Mouse (Mus musculus) cerebellum, postnatal 36 days (tissue): ENCODE measurements around the gene Uggt1.

Source experiments
- DNase-seq, 2 experiments: peaks; one replicate each; pipeline ENCODE4 v3.0.0; 2021 to 2022; ENCODE audit warnings: mixed read lengths in 2 of 2

Uggt1 gene

DNA sequence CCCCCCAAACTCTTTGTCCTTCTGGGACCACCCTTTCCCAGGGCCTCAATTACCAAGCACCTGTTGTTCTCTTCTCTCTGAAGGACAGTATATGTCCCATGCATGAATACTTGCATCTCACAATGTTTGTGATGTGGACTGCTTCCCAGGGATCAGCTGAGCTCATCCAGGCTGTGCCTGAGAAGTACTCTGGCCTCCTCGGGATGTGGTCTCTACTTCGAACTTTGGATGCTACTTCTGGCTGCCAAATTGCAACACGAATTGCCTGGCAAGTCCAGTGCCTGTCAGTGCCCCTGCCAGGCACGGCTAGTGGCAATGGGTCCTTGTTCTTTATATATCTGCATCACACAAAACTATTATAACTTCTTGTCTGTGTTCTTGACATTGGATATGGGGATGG, 134.5 kb downstream of the Uggt1 start:
- DNase-seq, result no peak

DNA sequence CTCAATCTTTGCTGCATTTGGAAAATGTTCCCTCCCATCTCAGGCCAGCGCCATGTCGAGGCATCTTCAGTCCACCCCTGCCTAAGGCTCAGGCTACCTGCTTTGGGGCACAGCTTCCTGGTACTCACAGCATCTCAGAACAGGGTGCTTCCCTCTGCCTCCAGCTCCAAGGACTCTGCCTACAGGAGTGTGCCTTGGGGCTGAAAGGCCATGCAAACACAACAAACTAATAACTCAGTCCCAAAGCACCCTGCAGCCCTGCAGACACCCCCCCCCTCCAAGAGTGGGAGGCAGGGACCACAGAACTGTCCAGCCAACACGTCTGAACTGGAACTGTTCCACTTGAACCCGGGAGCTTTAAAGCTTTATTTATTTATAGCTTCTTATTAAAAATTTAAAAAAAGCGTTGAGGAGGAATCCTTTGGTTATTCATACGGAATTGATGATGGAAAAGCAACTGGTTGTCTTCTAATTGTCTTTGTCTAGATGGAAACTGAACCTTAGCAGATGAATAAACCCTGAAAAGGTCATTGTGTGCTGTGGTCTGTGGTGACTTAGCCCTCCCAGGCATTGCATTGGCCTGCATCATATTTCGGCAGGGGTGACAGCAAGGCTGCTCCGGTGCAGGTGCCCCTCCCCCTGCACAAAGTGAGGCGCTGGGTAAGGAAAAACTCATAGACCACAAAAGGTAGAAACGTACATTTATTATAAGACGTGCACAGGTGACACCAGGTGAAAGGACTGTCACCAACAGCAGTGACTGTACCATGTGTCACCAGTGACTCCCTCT, 138.4 kb downstream of the Uggt1 start:
- DNase-seq, result no peak

DNA sequence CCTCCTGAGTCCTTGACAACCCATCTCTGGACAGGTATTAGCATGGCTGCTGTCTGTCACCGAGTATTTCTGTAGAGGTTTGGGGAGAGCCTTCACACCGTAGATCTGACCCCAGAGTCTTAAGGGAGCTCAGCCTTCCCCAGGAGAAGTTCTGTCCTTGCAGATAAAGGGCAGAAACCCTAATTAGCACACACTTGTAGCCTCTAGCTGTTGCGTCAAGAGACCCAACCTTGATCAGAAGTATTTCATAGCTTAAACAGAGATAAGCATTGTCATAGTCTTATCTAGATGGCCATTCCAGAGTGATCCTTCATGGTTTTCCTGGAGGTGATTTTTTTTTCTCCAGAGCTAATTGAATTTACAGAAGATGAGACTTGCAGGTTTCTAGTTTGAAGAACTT, 144.1 kb downstream of the Uggt1 start:
- DNase-seq, result no peak

DNA sequence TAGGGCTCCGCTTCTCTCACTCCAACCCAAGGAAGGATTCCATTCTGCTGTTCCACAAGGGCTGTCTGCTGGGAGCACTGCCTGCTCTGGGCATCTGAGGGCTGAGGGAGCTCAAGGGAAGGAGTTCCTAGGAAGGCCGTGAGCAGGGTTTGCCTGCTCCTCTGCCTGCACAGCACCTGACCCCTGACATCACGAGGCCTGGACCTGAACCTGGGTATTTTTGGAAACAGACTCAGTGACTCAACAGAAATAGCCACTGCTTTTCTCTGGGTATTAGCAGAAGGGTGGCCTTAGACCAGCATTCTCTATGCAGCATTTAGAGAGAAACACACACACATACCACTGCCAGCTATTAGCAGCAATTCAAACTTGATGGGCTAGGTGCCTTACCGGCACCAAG, 146.1 kb downstream of the Uggt1 start:
- no peak for DNase-seq

DNA sequence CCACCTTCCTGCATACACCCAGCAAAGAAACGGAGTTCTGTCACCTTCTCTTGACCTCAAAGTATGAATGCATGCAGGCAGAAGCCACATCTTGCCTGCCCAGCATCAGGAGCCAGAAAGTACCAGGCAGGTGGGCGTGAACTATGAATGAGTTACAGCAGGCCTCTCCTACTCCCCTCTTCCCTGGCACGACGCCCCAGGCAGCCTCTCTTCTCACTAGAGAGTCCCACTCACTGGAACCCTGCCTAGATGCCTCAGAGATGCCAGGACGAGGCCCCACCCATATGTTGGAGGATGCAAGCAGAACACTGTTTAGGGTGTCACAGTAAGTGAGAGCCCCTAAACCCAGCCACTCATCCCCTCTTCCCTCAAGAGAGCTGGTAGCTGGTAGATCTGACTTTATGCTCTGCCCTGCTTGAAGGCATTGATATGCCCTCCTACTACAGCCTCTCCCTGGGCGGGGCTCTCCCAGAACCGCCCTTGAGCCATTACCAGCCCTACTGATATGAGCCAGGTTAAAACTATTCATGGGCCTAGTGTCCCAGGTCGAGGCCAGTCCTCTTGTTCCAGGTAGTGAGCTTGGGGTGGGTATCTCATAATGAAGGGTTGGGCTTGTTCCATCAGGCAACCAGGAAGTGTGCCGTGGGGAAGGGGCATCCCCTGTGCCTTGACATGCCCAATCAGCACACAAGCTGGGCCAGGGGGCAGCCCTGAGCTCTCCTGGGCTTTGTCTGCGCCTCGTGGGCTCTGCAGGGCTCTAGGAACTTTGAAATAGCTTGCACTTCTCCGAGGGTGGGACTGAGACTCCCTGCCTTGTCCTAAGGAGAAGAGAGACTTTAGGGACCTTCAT, 148.9 kb downstream of the Uggt1 start:
- peak in 1 of 2 experiments; percentile 51 for DNase-seq

DNA sequence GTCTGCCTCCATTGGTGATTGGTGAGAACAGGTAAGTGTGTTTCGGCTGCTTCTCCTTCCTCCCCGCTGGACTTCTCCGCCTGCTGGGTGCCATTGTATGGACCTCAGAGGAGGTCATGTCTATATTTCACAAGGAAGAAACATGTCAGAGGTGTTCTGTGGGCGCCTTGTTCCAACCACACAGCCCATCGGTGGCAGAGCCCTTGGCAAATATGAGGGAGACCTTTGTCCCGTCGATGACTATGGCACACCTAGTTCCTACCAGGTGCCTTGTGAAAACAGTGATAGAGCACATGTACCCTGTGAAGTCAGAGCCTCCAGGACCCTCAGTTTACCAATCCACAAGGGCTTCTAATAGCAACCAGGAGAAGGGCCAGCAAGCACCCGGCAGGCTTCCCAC, 150.8 kb downstream of the Uggt1 start:
- no peak for DNase-seq

DNA sequence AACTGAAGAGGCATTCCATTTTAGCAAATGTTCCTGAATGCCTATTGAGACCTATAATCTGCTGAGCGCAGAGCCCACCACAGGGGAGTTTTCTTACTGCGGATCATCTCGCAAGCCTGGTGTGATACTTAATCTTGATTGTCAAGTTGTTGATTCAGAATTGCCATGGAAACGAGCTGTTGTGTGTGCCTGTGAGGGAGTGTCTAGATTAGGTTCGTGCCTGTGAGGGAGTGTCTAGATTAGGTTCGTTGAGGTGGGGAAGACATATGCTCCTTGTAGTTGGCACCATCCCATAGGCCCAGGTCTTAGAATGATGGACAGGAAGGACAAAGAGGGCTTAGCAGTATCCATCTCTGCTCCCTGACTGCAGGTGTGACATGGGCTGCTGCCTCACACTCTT, 153.3 kb downstream of the Uggt1 start:
- no peak for DNase-seq

DNA sequence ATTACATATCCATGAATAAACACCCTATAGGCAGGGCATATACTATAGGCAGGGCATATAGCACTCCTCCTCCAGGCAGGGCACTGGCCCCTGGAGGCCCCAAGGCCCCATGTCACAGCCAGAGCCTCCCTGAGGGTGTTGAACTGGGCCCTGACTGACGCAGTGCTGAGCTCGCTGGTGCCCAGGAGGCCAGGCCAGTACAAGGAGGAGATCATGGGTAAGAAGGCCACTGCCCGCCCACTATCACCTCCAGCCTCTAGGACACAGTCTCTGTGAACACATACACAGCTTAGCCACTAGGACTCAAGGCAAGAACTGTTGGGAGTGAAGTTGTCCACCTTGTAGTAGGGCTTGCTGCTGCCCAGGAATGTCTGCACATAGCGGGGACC, 153.8 kb downstream of the Uggt1 start:
- DNase-seq, result no peak
